Mouse (Mus musculus) lung, embryonic 14.5 days (tissue): ENCODE measurements at regions not wholly inside any gene's neighbourhood (a gene's known extent, or its start where the extent isn't known, plus 50 kb on each side); places are given as distances from the start of the nearest gene placed in this dataset.

Experiments used
- ATAC-seq: fragments of 200-750 bp; cut with Nextera tagmentation; 2 replicates; pipeline ENCODE4 v1.8.0; 2017; ENCODE audit warnings: mild to moderate bottlenecking, moderate TSS enrichment, moderate library complexity; ENCODE audit not compliant: insufficient read depth
- DNase-seq: peaks from one replicate; pipeline ENCODE4 v3.0.0-alpha.2; 2015
- H3K27ac ChIP-seq: fragments of 300-500 bp; sonication (generic); 2 replicates; pipeline ENCODE4 v1.5.1; 2014; ENCODE audit warnings: low read depth, mild to moderate bottlenecking, moderate library complexity
- H3K27me3 ChIP-seq: fragments of 300-500 bp; sonication (generic); 2 replicates; pipeline ENCODE4 v1.6.1; 2014; ENCODE audit warnings: low read length, control low read depth; ENCODE audit not compliant: insufficient read depth
- H3K36me3 ChIP-seq: fragments of 300-500 bp; sonication (generic); 2 replicates; pipeline ENCODE4 v1.6.1; 2014; ENCODE audit warnings: control low read depth; ENCODE audit not compliant: insufficient read depth
- H3K4me1 ChIP-seq: fragments of 300-500 bp; sonication (generic); 2 replicates; pipeline ENCODE4 v1.6.1; 2014; ENCODE audit warnings: antibody characterized with exemption, control low read depth; ENCODE audit not compliant: insufficient read depth
- H3K4me2 ChIP-seq: fragments of 300-500 bp; sonication (generic); 2 replicates; pipeline ENCODE4 v1.6.1; 2014; ENCODE audit warnings: mild to moderate bottlenecking
- H3K4me3 ChIP-seq: fragments of 300-500 bp; sonication (generic); 2 replicates; pipeline ENCODE4 v1.5.1; 2014; ENCODE audit warnings: low read depth, low read length
- H3K9ac ChIP-seq: fragments of 300-500 bp; sonication (generic); 2 replicates; pipeline ENCODE4 v1.6.1; 2014
- H3K9me3 ChIP-seq: fragments of 300-500 bp; sonication (generic); 2 replicates; pipeline ENCODE4 v1.6.1; 2016; ENCODE audit warnings: low read depth, low read length, control low read depth
- CTCF ChIP-seq: IDR thresholded peaks from 2 replicates; pipeline ENCODE4 v1.5.1; 2016; ENCODE audit warnings: antibody characterized with exemption, low read depth
- WGBS: fragments of 180-500 bp; shearing (Covaris S2); extraction: QIAGEN DNeasy Blood & Tissue Kit; methylation state at CpG from one replicate; pipeline ENCODE4 v1.1.7; 2014; 5-methylcytosine and 5-hydroxymethylcytosine counted together

GRCm38 (mm10) chr13:116706401-116707330, 318.7 kb downstream of the Parp8 start:
- H3K4me1 ChIP-seq: no peaks in the 10 kb centered on the region
- WGBS: 14% methylated on average over 18 of the region's 18 CpGs
- peak; percentile 45 for DNase-seq
- TF ChIP-seq CTCF: no peak
- H3K9me3 ChIP-seq: no peaks in the 10 kb centered on the region
- no peaks in the 10 kb centered on the region for H3K36me3 ChIP-seq
- H3K4me3 ChIP-seq: no peak overlapping the region
- peaks cover 79% of the 10 kb centered on the region for H3K27me3 ChIP-seq
- no peak overlapping the region for H3K27ac ChIP-seq
- ATAC-seq: no peak
- H3K4me2 ChIP-seq: peak overlapping the region; percentile 18; the same call in 1 of the 2 replicates
- no peak overlapping the region for H3K9ac ChIP-seq

GRCm38 (mm10) chr13:116705611-116706386, 319.5 kb downstream of the Parp8 start:
- H3K4me1 ChIP-seq: no peaks in the 10 kb centered on the region
- peak; percentile 64 for ATAC-seq
- H3K36me3 ChIP-seq: no peaks in the 10 kb centered on the region
- DNase-seq: peak; percentile 64
- H3K27ac ChIP-seq: no peak overlapping the region
- H3K4me3 ChIP-seq: peak overlapping the region; percentile 36
- TF ChIP-seq CTCF: no peak
- H3K9me3 ChIP-seq: no peaks in the 10 kb centered on the region
- H3K4me2 ChIP-seq: peak overlapping the region; percentile 64
- under 1% methylated on average over 39 of the region's 39 CpGs for WGBS
- H3K27me3 ChIP-seq: peaks cover 71% of the 10 kb centered on the region
- 0 out of 2 replicates have a peak overlapping the region, but pooled peaks have one; percentile 22 for H3K9ac ChIP-seq

- H3K4me3 ChIP-seq: no peak overlapping the region
- DNase-seq (no peak), ATAC-seq (no peak)
- no peak for TF ChIP-seq CTCF
- no peaks in the 10 kb centered on the region for H3K36me3 ChIP-seq
- H3K4me1 ChIP-seq: no peaks in the 10 kb centered on the region
- H3K27me3 ChIP-seq: no peaks in the 10 kb centered on the region
- H3K9ac ChIP-seq: no peak overlapping the region
- H3K27ac ChIP-seq: no peak overlapping the region
- H3K4me2 ChIP-seq: no peak overlapping the region
- H3K9me3 ChIP-seq: no peaks in the 10 kb centered on the region
Observed at GRCm38 (mm10) chr13:116688714-116689113, 336.6 kb downstream of the Parp8 start.
